Mouse (Mus musculus): ENCODE measurements around the gene Senp1. TPM values are rescaled to one million over a fixed set of nuclear protein-coding genes. Genes with fewer than 3 reads are reported as not detected.

Gene Senp1
- total RNA-seq (2021) = 10 to 100 TPM; 11.7 to 11.8 TPM
- long read RNA-seq, experiment 1, full-length matches to known transcripts = 6 of 15 reads
- long read RNA-seq, experiment 1, partial matches to known transcripts = 2 of 15 reads
- long read RNA-seq, experiment 1, other reads (novel, unspliced or antisense) = 7 of 15 reads
- long read RNA-seq, experiment 2, full-length matches to known transcripts = 1 of 5 reads
- long read RNA-seq, experiment 2, partial matches to known transcripts = 2 of 5 reads
- long read RNA-seq, experiment 2, other reads (novel, unspliced or antisense) = 2 of 5 reads

GRCm38 (mm10) chr15:98093121-98094011 is at the start of gene Senp1:
Gene Senp1 (minus strand): TSS chr15:98093744.
- DNase-seq (ENCODE audit: low spot score in 2 of 2) = peak; percentile 86 to 91

GRCm38 (mm10) chr15:98142515-98142914 is 49.0 kb upstream of the Senp1 start:
- DNase-seq (ENCODE audit: low spot score in 2 of 2) = no peak

GRCm38 (mm10) chr15:98140809-98141208 is 47.3 kb upstream of the Senp1 start:
- DNase-seq (ENCODE audit: low spot score in 2 of 2) = no peak

GRCm38 (mm10) chr15:98139763-98140162 is 46.2 kb upstream of the Senp1 start:
- DNase-seq (ENCODE audit: low spot score in 2 of 2) = no peak

GRCm38 (mm10) chr15:98136871-98137270 is 43.3 kb upstream of the Senp1 start:
- no peak for DNase-seq (ENCODE audit: low spot score in 2 of 2)

- no peak for DNase-seq (ENCODE audit: low spot score in 2 of 2)
Measured at GRCm38 (mm10) chr15:98135671-98136070, 42.1 kb upstream of the Senp1 start.

GRCm38 (mm10) chr15:98134666-98135065 is 41.1 kb upstream of the Senp1 start:
- no peak for DNase-seq (ENCODE audit: low spot score in 2 of 2)

- no peak for DNase-seq (ENCODE audit: low spot score in 2 of 2)
Measured at GRCm38 (mm10) chr15:98134034-98134433, 40.5 kb upstream of the Senp1 start.

GRCm38 (mm10) chr15:98133471-98133870 is 39.9 kb upstream of the Senp1 start:
- no peak for DNase-seq (ENCODE audit: low spot score in 2 of 2)

- no peak for DNase-seq (ENCODE audit: low spot score in 2 of 2)
Measured at GRCm38 (mm10) chr15:98131942-98132655, 38.6 kb upstream of the Senp1 start.

GRCm38 (mm10) chr15:98131451-98131850 is 37.9 kb upstream of the Senp1 start:
- no peak for DNase-seq (ENCODE audit: low spot score in 2 of 2)

GRCm38 (mm10) chr15:98131001-98131400 is 37.5 kb upstream of the Senp1 start:
- no peak for DNase-seq (ENCODE audit: low spot score in 2 of 2)

- no peak for DNase-seq (ENCODE audit: low spot score in 2 of 2)
Measured at GRCm38 (mm10) chr15:98120831-98121230, 27.3 kb upstream of the Senp1 start.

- DNase-seq (ENCODE audit: low spot score in 2 of 2) = no peak
Measured at GRCm38 (mm10) chr15:98119363-98119762, 25.8 kb upstream of the Senp1 start.

- no peak for DNase-seq (ENCODE audit: low spot score in 2 of 2)
Measured at GRCm38 (mm10) chr15:98116287-98116686, 22.7 kb upstream of the Senp1 start.

GRCm38 (mm10) chr15:98115779-98116163 is 22.2 kb upstream of the Senp1 start:
- no peak for DNase-seq (ENCODE audit: low spot score in 2 of 2)

- DNase-seq (ENCODE audit: low spot score in 2 of 2) = no peak
Measured at GRCm38 (mm10) chr15:98114852-98115778, 21.6 kb upstream of the Senp1 start.

- no peak for DNase-seq (ENCODE audit: low spot score in 2 of 2)
Measured at GRCm38 (mm10) chr15:98114098-98114851, 20.7 kb upstream of the Senp1 start.

GRCm38 (mm10) chr15:98111791-98112190 is 18.2 kb upstream of the Senp1 start:
- no peak for DNase-seq (ENCODE audit: low spot score in 2 of 2)
